Mouse (Mus musculus) spleen, adult 2 months (tissue): ENCODE results near the gene Pigu.

Source experiments
- CTCF ChIP-seq: fragments of 200-500 bp; IDR thresholded peaks from 2 replicates; pipeline ENCODE4 v1.5.1; 2011; ENCODE audit warnings: mild to moderate bottlenecking, inconsistent platforms; ENCODE audit not compliant: insufficient read depth, insufficient read length, insufficient replicate concordance; ENCODE audit errors: extremely low read depth
- POLR2A ChIP-seq: fragments of 200-500 bp; IDR thresholded peaks from 2 replicates; pipeline ENCODE4 v1.6.1; 2011; ENCODE audit warnings: low read depth, low read length, inconsistent platforms

DNA sequence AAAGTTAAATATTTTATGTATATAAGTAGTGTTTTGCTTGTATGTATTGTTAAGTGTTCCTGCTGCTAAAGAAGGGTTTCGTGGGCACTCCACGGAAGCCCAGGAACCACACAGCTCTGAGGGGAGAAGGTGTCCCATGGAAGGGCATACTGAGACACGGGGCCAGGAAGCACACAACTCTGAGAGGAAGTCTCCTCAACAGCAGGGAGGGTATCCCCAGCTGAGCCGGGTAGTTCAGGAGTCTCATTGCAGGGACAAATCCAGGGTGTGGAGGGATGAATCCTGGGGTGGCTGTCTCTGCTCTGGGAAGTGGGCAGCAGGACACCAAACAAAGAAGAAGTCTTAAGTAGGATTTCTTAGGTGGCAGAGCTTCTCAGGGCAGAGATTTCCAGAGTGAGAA is 120.0 kb downstream of the Pigu start:
- no peak for TF ChIP-seq CTCF
- TF ChIP-seq POLR2A: no peak
